Mouse (Mus musculus): Measurements from ENCODE around the gene Aoc2.

DNA sequence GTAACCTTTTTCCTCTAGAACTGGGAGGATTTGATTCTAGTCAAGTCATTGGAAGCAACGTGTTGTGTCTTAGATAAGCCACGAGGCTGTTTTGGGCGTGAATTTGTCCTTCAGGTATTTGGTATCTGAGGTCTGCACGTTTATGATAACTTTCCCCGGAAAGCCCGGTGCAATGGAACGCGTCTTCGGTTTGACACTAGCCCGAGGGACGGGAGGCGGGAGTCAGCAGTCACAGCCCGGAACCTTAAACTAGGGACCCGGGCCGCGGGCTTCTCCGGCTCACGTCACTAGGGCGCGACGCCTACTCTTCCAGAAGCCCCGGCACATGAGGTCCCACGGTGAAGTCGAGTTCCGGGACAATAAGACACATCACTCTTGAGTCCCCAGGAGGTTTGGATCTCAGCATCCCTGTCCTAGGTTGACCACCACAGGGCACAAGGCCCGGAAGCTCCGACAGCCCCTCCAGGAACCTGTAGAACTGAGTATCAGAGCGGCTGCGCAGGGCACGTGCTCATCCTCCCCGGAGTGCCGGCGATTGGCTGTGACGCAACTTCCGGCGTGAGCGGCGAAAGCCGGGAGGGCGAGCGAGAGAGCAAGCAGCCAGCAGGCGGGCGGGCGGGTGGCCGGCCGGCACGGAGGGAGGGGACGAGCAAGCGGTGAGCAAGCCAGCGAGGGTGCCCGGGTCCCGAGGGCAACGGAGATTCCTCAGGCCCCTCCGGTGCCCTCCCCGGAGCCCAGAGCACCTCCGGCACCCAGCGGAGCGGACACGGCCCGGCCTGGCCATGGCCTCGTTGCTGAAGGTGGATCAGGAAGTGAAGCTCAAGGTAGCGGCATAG is 9.0 kb upstream of the Aoc2 start, which contains the start of gene Psme3:
- TF ChIP-seq CTCF (IDR thresholded peaks at IDR 0.05; ENCODE audit: extremely low read depth, insufficient read depth, insufficient read length, insufficient replicate concordance), result no peak
- TF ChIP-seq POLR2A (IDR thresholded peaks at IDR 0.05; ENCODE audit: low read depth, low read length), result peak; percentile 79

Data from spleen, adult 2 months (tissue).